ENCODE assay signal across 24 mouse cellular contexts in genomic region chr1:23007784-23008490, GRCm38 (mm10).
A peak's percentile ranks its signal among the peaks of the same experiment; 100 is the strongest.
DNase-seq lines count a peak whose midpoint lies in the region; ATAC-seq and TF ChIP-seq lines count a peak whose summit lies in the region.
"Had no signal": no experiment of that assay in that cellular context is flagged by ENCODE, and none has a peak within 500 bp of the region (broad histone marks: within the 10 kb centered on the region; RNA-seq: fewer than 3 reads in every experiment).

No protein-coding gene starts in this region.

- no peak overlapping the region for H3K27ac ChIP-seq in forebrain, embryonic 16.5 days (ENCODE audit: low read length)
- H3K27ac ChIP-seq in forebrain, embryonic 11.5 days (ENCODE audit: low read depth, low read length): no peak overlapping the region
- no peak overlapping the region for H3K27ac ChIP-seq in midbrain, postnatal 0 days (ENCODE audit: low read depth, low read length)
- no peak overlapping the region for H3K27ac ChIP-seq in left cerebral cortex, adult 2 months
- H3K27ac ChIP-seq: embryonic facial prominence, embryonic 12.5 days; hindbrain, embryonic 14.5 days; intestine, embryonic 15.5 days; kidney, embryonic 15.5 days; limb, embryonic 13.5 days; liver, embryonic 13.5 days; lung, embryonic 15.5 days; macrophage; midbrain, embryonic 10.5 days had no signal

- intact Hi-C loops in left cerebral cortex, adult 2 months (cut with DNase I): no loop called here

- WGBS in forebrain, embryonic 16.5 days: 65% methylated on average over 5 of the region's 5 CpGs
- WGBS in forebrain, embryonic 11.5 days: 89% methylated on average over 5 of the region's 5 CpGs
- WGBS in midbrain, postnatal 0 days: 83% methylated on average over 5 of the region's 5 CpGs

- TF ChIP-seq CTCF in midbrain, postnatal 0 days (IDR thresholded peaks at IDR 0.05): no peak
- TF ChIP-seq CTCF in left cerebral cortex, adult 2 months (IDR thresholded peaks at IDR 0.05): no peak

- no peak overlapping the region for H3K4me3 ChIP-seq in forebrain, embryonic 16.5 days (replicated peaks; ENCODE audit: low read length)
- no peak overlapping the region for H3K4me3 ChIP-seq in forebrain, embryonic 11.5 days (ENCODE audit: low read depth, low read length)
- no peak overlapping the region for H3K4me3 ChIP-seq in midbrain, postnatal 0 days (ENCODE audit: low read depth, low read length)
- H3K4me3 ChIP-seq in left cerebral cortex, adult 2 months: no peak overlapping the region
- H3K4me3 ChIP-seq: embryonic facial prominence, embryonic 12.5 days; erythroblast, embryonic 14.5 days; intestine, embryonic 15.5 days; kidney, embryonic 15.5 days; limb, embryonic 13.5 days; liver, embryonic 13.5 days; lung, embryonic 15.5 days; midbrain, embryonic 10.5 days had no signal

- no peak overlapping the region for H3K9ac ChIP-seq in forebrain, embryonic 16.5 days (replicated peaks; ENCODE audit: low read depth, low read length)
- no peak overlapping the region for H3K9ac ChIP-seq in forebrain, embryonic 11.5 days (ENCODE audit: low read length)
- H3K9ac ChIP-seq in midbrain, postnatal 0 days (replicated peaks; ENCODE audit: low read length, poor library complexity, severe bottlenecking): no peak overlapping the region
- H3K9ac ChIP-seq: embryonic facial prominence, embryonic 12.5 days; hindbrain, embryonic 14.5 days; intestine, embryonic 15.5 days; kidney, embryonic 15.5 days; limb, embryonic 13.5 days; liver, embryonic 13.5 days; lung, embryonic 15.5 days had no signal

- no peaks in the 10 kb centered on the region for H3K27me3 ChIP-seq in forebrain, embryonic 16.5 days (replicated peaks; ENCODE audit: control insufficient read depth, insufficient read depth, low read length)
- H3K27me3 ChIP-seq in forebrain, embryonic 11.5 days (ENCODE audit: control insufficient read depth, insufficient read depth, low read length): no peaks in the 10 kb centered on the region
- no peaks in the 10 kb centered on the region for H3K27me3 ChIP-seq in midbrain, postnatal 0 days (ENCODE audit: insufficient read depth, low read length)
- H3K27me3 ChIP-seq: embryonic facial prominence, embryonic 12.5 days; intestine, embryonic 15.5 days; kidney, embryonic 15.5 days; limb, embryonic 13.5 days; liver, embryonic 13.5 days; lung, embryonic 15.5 days had no signal

- DNase-seq in forebrain, embryonic 11.5 days (ENCODE audit: low spot score): no peak
- DNase-seq in cerebellum, adult 11 months: peak; percentile 60
- DNase-seq in cerebellum, postnatal 10 days: peak; percentile 64 to 73
- DNase-seq in layer of hippocampus, adult 9-11 months: peak; percentile 60
- DNase-seq in midbrain, postnatal 0 days (ENCODE audit: low spot score): no peak
- DNase-seq in left cerebral cortex, adult 2 months (ENCODE audit: extremely low spot score in 1 of 2, low spot score in 2 of 2): no peak
- DNase-seq: adrenal gland, postnatal 10 days; gastrocnemius, postnatal 14 days; heart, adult 18-20 months; heart, postnatal 36 days; liver, embryonic 13.5 days; thymus, postnatal 14 days had no signal

- H3K4me2 ChIP-seq in forebrain, embryonic 16.5 days (ENCODE audit: low read length): no peak overlapping the region
- H3K4me2 ChIP-seq in forebrain, embryonic 11.5 days (ENCODE audit: low read depth, low read length, severe bottlenecking): no peak overlapping the region
- H3K4me2 ChIP-seq in midbrain, postnatal 0 days (ENCODE audit: low read depth, low read length, poor library complexity, severe bottlenecking): no peak overlapping the region
- H3K4me2 ChIP-seq: embryonic facial prominence, embryonic 12.5 days; hindbrain, embryonic 14.5 days; intestine, embryonic 15.5 days; kidney, embryonic 15.5 days; limb, embryonic 13.5 days; liver, embryonic 13.5 days; lung, embryonic 15.5 days had no signal

- no peaks in the 10 kb centered on the region for H3K36me3 ChIP-seq in forebrain, embryonic 16.5 days (ENCODE audit: control insufficient read depth, insufficient read depth)
- H3K36me3 ChIP-seq in forebrain, embryonic 11.5 days (ENCODE audit: control insufficient read depth, insufficient read depth, low read length): no peaks in the 10 kb centered on the region
- no peaks in the 10 kb centered on the region for H3K36me3 ChIP-seq in midbrain, postnatal 0 days (ENCODE audit: insufficient read depth, low read length)
- H3K36me3 ChIP-seq: embryonic facial prominence, embryonic 12.5 days; G1E; intestine, embryonic 15.5 days; kidney, embryonic 15.5 days; limb, embryonic 13.5 days; liver, embryonic 13.5 days; lung, embryonic 15.5 days; midbrain, embryonic 10.5 days had no signal

- peak; percentile 58 for ATAC-seq in forebrain, embryonic 16.5 days
- ATAC-seq in forebrain, embryonic 11.5 days (replicated peaks; ENCODE audit: low FRiP score): no peak
- ATAC-seq in midbrain, postnatal 0 days (ENCODE audit: low FRiP score): no peak
- ATAC-seq: activated CD4-positive, CD25-positive, alpha-beta regulatory T cell, adult 4 months; intestine, embryonic 15.5 days had no signal

- no peaks in the 10 kb centered on the region for H3K9me3 ChIP-seq in forebrain, embryonic 16.5 days (ENCODE audit: control insufficient read depth, low read length)
- H3K9me3 ChIP-seq in forebrain, embryonic 11.5 days (ENCODE audit: control insufficient read depth, low read length): no peaks in the 10 kb centered on the region
- H3K9me3 ChIP-seq in midbrain, postnatal 0 days (ENCODE audit: low read length): no peaks in the 10 kb centered on the region
- H3K9me3 ChIP-seq: embryonic facial prominence, embryonic 12.5 days; G1E; intestine, embryonic 15.5 days; kidney, embryonic 15.5 days; limb, embryonic 13.5 days; liver, embryonic 13.5 days; lung, embryonic 15.5 days; midbrain, embryonic 10.5 days had no signal

- 0 out of 2 replicates have a peak, but pooled peaks cover 5% of the 10 kb centered on the region for H3K4me1 ChIP-seq in forebrain, embryonic 16.5 days (replicated peaks; ENCODE audit: control insufficient read depth, insufficient read depth, low read length)
- H3K4me1 ChIP-seq in forebrain, embryonic 11.5 days (replicated peaks; ENCODE audit: control insufficient read depth, insufficient read depth, low read length): no peaks in the 10 kb centered on the region
- no peaks in the 10 kb centered on the region for H3K4me1 ChIP-seq in midbrain, postnatal 0 days (ENCODE audit: insufficient read depth, low read length)
- H3K4me1 ChIP-seq: embryonic facial prominence, embryonic 12.5 days; intestine, embryonic 15.5 days; kidney, embryonic 15.5 days; limb, embryonic 13.5 days; liver, embryonic 13.5 days; lung, embryonic 15.5 days; midbrain, embryonic 10.5 days had no signal

Comparison
In these comparisons a context has a peak if more than half of its experiments do, and no peak if none do; other contexts are left out.
1. DNase-seq: peak in cerebellum, adult 11 months (single experiment), cerebellum, postnatal 10 days (2 of 2) and layer of hippocampus, adult 9-11 months (single experiment); none in forebrain, embryonic 11.5 days (single experiment), midbrain, postnatal 0 days (single experiment) and left cerebral cortex, adult 2 months (0 of 2).